Mouse (Mus musculus): ENCODE measurements at regions not wholly inside any gene's neighbourhood (a gene's known extent, or its start where the extent isn't known, plus 50 kb on each side); places are given as distances from the start of the nearest gene placed in this dataset.

- ATAC-seq (ENCODE audit: low TSS enrichment), result no peak
Observed at GRCm38 (mm10) chr8:41648276-41648675, 231.4 kb upstream of the Frg1 start.

DNA sequence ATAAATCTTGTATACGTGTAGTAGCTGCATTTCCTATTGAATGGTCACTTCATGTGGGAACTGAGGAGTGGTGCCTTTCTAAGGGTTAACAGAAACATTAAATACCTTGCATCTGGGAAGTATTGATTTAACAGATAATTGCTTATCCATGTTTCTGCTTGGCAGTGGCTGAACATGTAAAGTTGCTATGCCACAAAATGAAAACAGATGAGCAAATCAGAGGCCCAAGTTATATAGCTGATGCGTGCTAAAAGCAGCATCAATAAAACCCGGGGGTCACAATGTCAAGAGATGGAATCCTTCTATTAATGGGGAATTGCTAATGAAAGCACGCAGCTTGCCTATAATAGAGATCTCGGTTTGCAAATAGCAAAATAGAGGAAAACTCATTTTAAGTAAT lies 227.8 kb upstream of the Frg1 start:
- no peak for ATAC-seq (ENCODE audit: low TSS enrichment)

GRCm38 (mm10) chr8:41623841-41624240 lies 207.0 kb upstream of the Frg1 start:
- peak; percentile 99 for ATAC-seq (ENCODE audit: low TSS enrichment)

DNA sequence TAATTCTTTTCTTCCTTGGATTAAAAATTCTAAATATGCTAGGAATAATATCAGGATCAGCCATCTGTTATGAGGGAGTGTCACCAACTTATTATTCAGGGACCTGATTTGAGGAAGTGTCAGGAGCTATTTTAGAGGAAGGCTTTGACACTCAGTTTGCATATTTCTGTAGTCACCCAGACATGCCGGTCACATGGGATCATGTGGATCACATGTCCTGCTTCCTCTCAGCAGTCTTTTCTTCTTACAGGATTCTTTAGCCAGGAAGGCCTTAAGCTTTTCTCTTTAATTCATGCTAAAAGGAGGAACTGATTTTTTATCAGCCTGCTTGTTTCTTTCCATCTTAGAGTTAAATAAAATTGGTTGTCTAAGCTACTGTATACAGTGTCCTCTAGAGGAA lies 183.4 kb upstream of the Frg1 start:
- no peak for ATAC-seq (ENCODE audit: low TSS enrichment)

GRCm38 (mm10) chr8:41594446-41594845 lies 177.6 kb upstream of the Frg1 start:
- ATAC-seq (ENCODE audit: low TSS enrichment), result no peak

GRCm38 (mm10) chr8:41593666-41594042 lies 176.8 kb upstream of the Frg1 start:
- no peak for ATAC-seq (ENCODE audit: low TSS enrichment)

- ATAC-seq (ENCODE audit: low TSS enrichment), result no peak
Observed at GRCm38 (mm10) chr8:41592741-41593665, 176.1 kb upstream of the Frg1 start.

GRCm38 (mm10) chr8:41592174-41592573 lies 175.3 kb upstream of the Frg1 start:
- ATAC-seq (ENCODE audit: low TSS enrichment), result no peak

DNA sequence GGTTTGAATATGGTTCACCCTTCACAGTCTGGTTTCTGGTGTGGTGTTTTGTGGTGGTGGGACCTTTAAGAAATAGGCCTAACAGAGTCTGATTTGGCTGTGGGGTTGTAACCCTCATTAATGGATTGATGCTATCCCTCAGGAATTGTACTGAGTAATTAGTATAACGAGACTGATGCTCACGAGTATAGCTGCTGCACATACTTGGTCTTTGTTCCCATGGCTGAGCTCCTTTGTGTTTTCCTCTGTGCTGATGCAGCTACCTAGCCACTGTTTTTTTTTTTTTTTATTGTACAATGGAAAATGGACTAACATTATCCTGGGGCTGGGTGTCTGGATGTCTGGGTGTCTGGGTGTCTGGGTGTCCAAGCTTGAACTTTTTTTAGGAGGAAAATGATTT lies 171.3 kb upstream of the Frg1 start:
- ATAC-seq (ENCODE audit: low TSS enrichment), result no peak

DNA sequence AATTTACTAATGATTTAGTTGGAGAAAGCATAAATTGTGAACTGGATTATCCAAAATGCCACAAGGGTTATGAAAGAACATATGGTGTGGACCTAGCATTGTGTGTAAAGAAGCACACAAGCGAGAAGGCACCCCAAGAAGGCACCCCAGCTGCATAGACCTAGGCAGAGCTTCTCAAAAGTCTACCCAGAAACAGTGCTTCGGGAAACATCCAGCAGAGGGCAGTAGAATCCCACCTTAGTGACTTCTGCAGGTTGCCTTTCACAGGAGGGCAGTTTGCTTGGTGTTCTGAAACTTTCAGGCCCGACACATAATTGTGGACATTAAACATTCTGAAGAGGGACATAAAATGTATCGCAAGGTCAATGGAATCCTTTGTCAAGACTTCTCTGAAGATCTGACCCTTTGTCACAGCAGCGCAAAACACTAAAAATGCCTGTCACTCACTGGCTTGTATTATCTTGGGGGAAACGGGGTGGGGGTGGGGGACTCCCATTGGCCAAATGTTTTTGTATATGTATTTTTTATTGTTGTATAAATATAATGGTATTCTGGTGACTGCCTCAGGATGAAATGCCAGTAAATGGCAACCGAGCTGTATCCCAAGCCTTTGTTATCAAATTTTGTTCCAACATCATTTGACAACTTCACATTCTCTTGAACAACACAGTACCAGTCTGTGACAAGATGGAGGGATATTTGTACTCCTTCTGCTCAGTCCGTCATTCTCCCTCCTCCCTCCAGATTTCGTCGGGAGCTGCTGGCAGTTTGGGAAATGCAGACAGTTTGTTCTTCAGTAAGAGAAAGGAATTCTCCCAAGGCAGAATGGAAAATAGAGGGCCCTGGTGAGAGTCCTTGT lies 156.4 kb upstream of the Frg1 start:
- peak; percentile 91 for ATAC-seq (ENCODE audit: low TSS enrichment)

GRCm38 (mm10) chr8:41570566-41570965 lies 153.7 kb upstream of the Frg1 start:
- ATAC-seq (ENCODE audit: low TSS enrichment), result no peak

- peak; percentile 42 for ATAC-seq (ENCODE audit: low TSS enrichment)
Observed at GRCm38 (mm10) chr8:41561995-41562394, 145.1 kb upstream of the Frg1 start.

DNA sequence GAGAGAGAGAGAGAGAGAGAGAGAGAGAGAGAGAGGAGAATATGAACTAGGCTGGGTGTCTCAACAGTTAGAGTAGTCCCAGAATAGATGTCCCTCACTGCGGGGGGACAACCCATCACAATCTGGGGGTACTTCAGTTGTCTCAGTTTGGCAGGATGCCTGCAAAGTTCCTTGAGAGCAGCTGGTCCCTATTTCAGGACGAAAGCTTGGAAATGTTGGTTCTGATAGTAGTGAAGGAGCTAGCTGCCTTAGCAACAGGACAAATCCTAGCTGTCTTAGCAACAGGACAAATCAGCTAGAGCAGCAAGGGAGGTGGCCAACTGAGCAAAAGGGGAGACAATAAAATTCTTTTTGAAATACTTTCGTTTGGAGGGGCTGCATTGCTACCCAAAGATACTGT lies 139.9 kb upstream of the Frg1 start:
- no peak for ATAC-seq (ENCODE audit: low TSS enrichment)

DNA sequence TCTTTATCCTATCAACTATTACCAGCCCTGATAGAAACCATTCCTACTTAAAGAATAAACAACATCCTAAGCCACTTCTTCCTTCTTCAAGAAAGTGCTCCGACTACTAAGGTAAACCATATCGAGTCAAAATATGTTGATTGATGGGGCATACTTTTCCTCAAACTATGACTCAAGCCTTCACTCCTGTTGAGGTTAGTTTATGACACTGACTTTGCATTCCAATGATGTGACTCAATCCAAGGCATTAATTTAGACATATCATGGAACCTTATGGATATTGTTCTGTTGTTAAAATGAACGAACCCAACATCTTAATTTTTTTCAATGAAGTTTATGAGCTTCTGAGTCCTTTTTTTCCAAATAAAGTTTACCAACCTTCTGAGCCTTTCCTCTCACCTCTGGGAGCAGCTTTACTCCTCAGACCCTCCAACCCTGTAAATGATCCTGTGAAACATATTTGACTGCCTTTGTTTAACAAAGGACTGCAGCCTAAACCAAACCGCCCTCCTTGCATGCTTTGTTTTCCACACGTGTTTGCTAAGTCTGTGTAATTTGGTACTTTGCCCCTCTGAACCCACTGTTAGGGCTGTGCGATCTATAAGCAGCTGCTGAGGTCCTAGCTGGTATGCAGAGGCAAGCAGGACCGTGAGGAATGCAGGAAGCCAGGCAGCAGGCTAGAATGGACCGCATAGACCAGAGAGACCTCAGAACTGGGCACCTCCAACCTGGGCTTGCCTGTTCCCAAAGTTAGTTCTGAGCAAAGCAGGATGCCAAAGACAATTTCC lies 136.1 kb upstream of the Frg1 start:
- no peak for ATAC-seq (ENCODE audit: low TSS enrichment)

DNA sequence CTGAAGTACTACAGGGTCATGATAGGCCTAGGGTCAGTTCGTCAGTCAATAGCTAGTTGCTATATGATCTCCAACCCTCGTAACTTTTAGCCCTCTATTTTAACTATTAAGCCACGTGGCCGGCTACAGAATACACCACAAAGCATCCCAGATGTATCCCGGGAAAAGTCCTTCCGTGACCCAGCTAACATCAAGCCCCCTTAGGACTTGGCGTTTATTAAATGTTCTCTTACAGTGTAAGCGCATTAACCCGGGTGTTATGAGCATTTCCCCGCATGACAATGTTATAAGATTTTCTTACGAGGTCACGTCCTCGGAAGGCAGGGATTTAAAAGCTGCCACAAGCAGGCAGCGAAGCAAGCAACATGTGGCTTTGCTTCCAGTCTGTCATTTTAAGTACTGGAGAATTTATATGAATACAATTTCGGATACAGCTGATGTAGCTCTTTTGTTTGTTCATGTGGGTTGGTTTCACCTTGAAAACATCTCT lies 135.1 kb upstream of the Frg1 start:
- ATAC-seq (ENCODE audit: low TSS enrichment), result no peak

DNA sequence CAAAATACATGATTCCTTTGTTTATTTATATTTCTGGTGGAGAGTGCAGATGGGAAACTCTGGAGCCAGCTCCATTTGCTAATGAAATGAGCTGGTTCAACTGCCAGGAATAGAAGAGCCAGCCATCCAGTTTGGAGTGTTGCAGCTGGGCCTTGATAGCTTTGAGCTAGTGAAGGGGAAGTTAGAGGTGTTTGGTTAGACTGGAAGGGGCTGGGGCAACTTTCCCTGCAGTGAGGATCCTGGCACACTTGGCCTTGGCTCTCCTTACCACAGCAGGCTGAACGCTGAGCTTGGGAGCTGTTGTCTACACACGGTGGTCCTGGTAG lies 133.2 kb upstream of the Frg1 start:
- ATAC-seq (ENCODE audit: low TSS enrichment), result no peak

DNA sequence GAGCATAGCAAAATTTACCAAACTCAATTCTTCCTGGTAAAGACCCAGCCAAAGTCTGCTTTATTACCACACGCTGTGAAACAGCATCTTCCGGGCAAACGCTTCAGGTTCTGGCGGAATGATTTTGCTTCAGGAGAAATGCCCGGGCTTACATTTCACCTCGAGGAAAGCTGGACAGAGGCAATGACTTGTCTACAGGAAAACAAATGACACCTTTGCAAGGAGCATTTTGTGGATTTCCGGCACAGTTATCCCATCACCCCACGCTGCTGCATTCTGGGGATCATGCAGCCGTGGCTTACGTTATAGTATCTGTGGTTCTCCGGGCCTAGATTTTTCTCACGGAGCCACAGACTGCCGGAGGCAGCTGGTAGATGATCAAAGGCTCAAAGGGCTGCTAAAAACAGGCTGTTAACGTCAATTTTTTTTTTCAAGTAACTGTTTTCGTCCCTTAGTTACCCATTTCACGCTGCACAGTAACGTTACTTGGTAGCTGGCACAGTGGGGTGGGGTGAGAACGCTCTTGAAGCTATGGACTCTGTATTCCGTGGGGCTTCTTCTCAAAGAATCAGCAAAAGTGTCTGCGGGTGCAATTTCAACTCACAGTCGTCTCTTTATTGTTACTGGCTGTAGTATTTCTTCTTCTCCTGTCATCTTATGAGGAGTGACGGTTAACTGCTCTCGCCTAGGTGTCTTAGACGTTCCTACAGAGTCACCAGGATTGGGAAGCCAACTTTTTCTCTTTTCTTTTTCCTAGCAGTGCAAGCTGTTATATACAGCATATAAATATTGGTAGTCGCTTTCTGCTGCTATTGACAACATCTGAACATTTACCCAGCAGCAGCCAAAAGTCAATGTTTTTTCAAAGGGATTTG lies 132.6 kb upstream of the Frg1 start:
- peak; percentile 27; the same call in 1 of the 2 replicates for ATAC-seq (ENCODE audit: low TSS enrichment)

DNA sequence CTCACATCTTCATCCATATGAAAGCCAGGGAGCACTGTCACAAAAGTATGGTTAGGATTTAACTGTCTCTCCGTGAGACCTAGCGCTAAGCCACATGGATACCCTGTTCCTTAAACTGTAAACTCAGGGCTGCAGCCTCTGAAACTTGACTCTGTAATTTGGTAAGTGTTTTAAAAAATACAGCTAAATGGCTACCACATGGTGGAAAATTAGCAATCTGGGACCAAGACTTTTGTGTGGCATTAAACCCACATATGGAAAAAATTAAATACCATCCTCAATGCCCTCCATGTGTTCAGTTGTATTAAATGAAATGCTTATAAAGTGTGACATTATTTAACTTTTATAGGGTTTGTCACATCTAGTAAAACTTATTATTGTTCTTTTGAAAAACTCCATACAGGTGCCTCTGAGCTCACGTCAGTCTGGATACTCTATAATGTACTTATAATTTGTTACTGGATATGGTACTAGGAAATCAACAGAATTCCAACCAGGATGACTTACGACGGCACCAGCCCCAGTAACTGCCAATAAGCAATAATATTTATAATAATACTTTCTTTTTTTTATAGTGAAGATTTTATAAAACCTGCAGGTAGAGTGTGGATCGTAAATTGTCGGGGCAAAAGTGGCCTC lies 131.0 kb upstream of the Frg1 start:
- no peak for ATAC-seq (ENCODE audit: low TSS enrichment)

GRCm38 (mm10) chr8:41532212-41532611 lies 115.3 kb upstream of the Frg1 start:
- no peak for ATAC-seq (ENCODE audit: low TSS enrichment)

DNA sequence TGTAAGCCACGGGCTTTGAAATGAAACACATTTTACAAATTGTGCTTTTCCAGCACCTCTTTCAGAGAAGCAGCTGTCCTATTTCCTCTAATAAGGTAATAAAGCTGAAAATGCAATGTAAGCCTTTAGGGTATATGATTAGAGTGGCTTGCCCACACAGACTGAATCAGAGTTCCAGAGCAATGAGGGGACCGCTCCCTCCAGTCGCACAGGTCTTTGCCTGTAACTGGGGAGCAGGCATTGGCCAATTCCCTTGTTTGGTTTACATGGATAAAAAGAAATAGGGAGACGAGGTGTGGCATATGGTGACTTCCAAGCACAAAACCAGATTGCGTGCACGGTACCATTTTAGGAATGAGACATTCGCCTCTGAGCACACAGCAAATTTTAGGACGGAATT lies 112.7 kb upstream of the Frg1 start:
- ATAC-seq (ENCODE audit: low TSS enrichment), result peak; percentile 73

DNA sequence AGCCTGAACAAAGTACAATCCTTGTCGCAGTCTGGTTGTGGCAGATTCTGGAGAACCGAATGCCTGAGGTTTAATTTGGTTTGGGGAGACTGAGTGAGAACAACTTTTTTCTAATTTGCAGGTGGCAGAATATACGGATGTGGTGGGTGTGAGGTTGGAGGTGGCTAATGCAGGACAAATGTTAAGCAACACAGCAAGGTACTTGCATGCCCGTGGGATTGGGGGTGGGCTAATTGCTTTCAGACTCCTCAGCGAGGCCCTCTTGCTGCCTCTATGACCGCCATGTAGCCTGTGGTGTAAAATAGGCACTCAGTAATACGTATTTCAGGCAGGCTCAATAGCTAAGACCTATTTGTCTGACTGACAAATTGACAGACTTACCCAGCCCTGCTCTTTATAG lies 109.4 kb upstream of the Frg1 start:
- ATAC-seq (ENCODE audit: low TSS enrichment), result no peak
